19 mouse cellular contexts compared by ENCODE assay signal in genomic region chr3:136297355-136297754, GRCm38 (mm10). TPM values are rescaled to one million over a fixed set of nuclear protein-coding genes. Genes with fewer than 3 reads are reported as not detected.
DNase-seq lines count a peak whose midpoint lies in the region; ATAC-seq lines count a peak whose summit lies in the region.
"Had no signal": no experiment of that assay in that cellular context is flagged by ENCODE, and none has a peak within 500 bp of the region (broad histone marks: within the 10 kb centered on the region; RNA-seq: fewer than 3 reads in every experiment).

No protein-coding gene starts in this region.

- H3K4me3 ChIP-seq in limb, embryonic 13.5 days, result no peak overlapping the region
- no peak overlapping the region for H3K4me3 ChIP-seq in forebrain, embryonic 12.5 days (replicated peaks)
- H3K4me3 ChIP-seq: embryonic facial prominence, embryonic 13.5 days; forebrain, embryonic 13.5 days; heart, embryonic 13.5 days; hindbrain, embryonic 15.5 days had no signal

- ATAC-seq in limb, embryonic 13.5 days (ENCODE audit: low FRiP score, low read depth), result peak; percentile 84
- ATAC-seq in forebrain, embryonic 12.5 days (ENCODE audit: low FRiP score), result no peak
- ATAC-seq: forebrain, embryonic 13.5 days had no signal

- no peaks in the 10 kb centered on the region for H3K9me3 ChIP-seq in limb, embryonic 13.5 days
- no peaks in the 10 kb centered on the region for H3K9me3 ChIP-seq in forebrain, embryonic 12.5 days
- H3K9me3 ChIP-seq: embryonic facial prominence, embryonic 13.5 days; forebrain, embryonic 13.5 days; heart, embryonic 13.5 days; hindbrain, embryonic 15.5 days had no signal

- no peaks in the 10 kb centered on the region for H3K36me3 ChIP-seq in limb, embryonic 13.5 days
- no peaks in the 10 kb centered on the region for H3K36me3 ChIP-seq in forebrain, embryonic 12.5 days (replicated peaks)
- H3K36me3 ChIP-seq: embryonic facial prominence, embryonic 13.5 days; heart, embryonic 13.5 days; hindbrain, embryonic 15.5 days had no signal

- H3K27me3 ChIP-seq in limb, embryonic 13.5 days, result no peaks in the 10 kb centered on the region
- no peaks in the 10 kb centered on the region for H3K27me3 ChIP-seq in forebrain, embryonic 12.5 days
- H3K27me3 ChIP-seq: embryonic facial prominence, embryonic 13.5 days; forebrain, embryonic 13.5 days; heart, embryonic 13.5 days; hindbrain, embryonic 15.5 days had no signal

- H3K27ac ChIP-seq in limb, embryonic 13.5 days, result no peak overlapping the region
- no peak overlapping the region for H3K27ac ChIP-seq in forebrain, embryonic 12.5 days
- H3K27ac ChIP-seq: embryonic facial prominence, embryonic 13.5 days; forebrain, embryonic 13.5 days; heart, embryonic 13.5 days; hindbrain, embryonic 15.5 days had no signal

- H3K9ac ChIP-seq in limb, embryonic 13.5 days, result no peak overlapping the region
- no peak overlapping the region for H3K9ac ChIP-seq in forebrain, embryonic 12.5 days
- H3K9ac ChIP-seq: embryonic facial prominence, embryonic 13.5 days; forebrain, embryonic 13.5 days; heart, embryonic 13.5 days; hindbrain, embryonic 15.5 days had no signal

- H3K4me2 ChIP-seq in limb, embryonic 13.5 days (replicated peaks), result no peak overlapping the region
- H3K4me2 ChIP-seq in forebrain, embryonic 12.5 days, result no peak overlapping the region
- H3K4me2 ChIP-seq: embryonic facial prominence, embryonic 13.5 days; forebrain, embryonic 13.5 days; heart, embryonic 13.5 days; hindbrain, embryonic 15.5 days had no signal

- peak; percentile 2 for DNase-seq in kidney, adult 9 months
- no peak for DNase-seq in kidney, postnatal 14 days
- peak; percentile 29 for DNase-seq in embryo, embryonic 11.5 days (ENCODE audit: low read depth, low spot score)
- peak; percentile 86 for DNase-seq in hindlimb bud, embryonic 11.5 days (ENCODE audit: extremely low spot score, low read depth, low spot score)
- no peak for DNase-seq in cerebellum, adult 18-20 months
- no peak for DNase-seq in right cerebral cortex, postnatal 14 days
- DNase-seq: adrenal gland, adult 8-10 months; adrenal gland, postnatal 36 days; cerebellum, adult 9-10 months; cerebellum, postnatal 25 days; gastrocnemius, postnatal 36 days; heart, adult 11 months; heart, postnatal 36 days had no signal

- peaks cover 8% of the 10 kb centered on the region for H3K4me1 ChIP-seq in limb, embryonic 13.5 days
- H3K4me1 ChIP-seq in forebrain, embryonic 12.5 days, result no peaks in the 10 kb centered on the region
- H3K4me1 ChIP-seq: embryonic facial prominence, embryonic 13.5 days; forebrain, embryonic 13.5 days; heart, embryonic 13.5 days; hindbrain, embryonic 15.5 days had no signal

- WGBS in limb, embryonic 13.5 days, result 11% methylated on average over 2 of the region's 2 CpGs
- WGBS in forebrain, embryonic 12.5 days, result 68% methylated on average over 2 of the region's 2 CpGs

RNA-seq across cellular contexts. Expression of gene Bank1, which starts 28.5 kb away (rescaled TPM):
- polyA plus RNA-seq in limb, embryonic 13.5 days (2015; fragmentation: Nextera tagmentation; extraction: Ambion mirVana), result 0.51 and 0.64 TPM in 2 replicates
- polyA plus RNA-seq in forebrain, embryonic 12.5 days (2016; fragmentation: Nextera tagmentation; extraction: Ambion mirVana), result 0.20 and 0.26 TPM in 2 replicates

Comparison
In these comparisons a context has a peak if more than half of its experiments do, and no peak if none do; other contexts are left out.
1. DNase-seq: peak in kidney, adult 9 months (single experiment), embryo, embryonic 11.5 days (single experiment) and hindlimb bud, embryonic 11.5 days (single experiment); none in kidney, postnatal 14 days (single experiment), cerebellum, adult 18-20 months (0 of 2) and right cerebral cortex, postnatal 14 days (single experiment).